Mouse (Mus musculus): ENCODE results near the gene Ccdc97. TPM values are rescaled to one million over a fixed set of nuclear protein-coding genes. Genes with fewer than 3 reads are reported as not detected.

Ccdc97 gene
- polyA plus RNA-seq, 1 experiment from 2014 or later = 32.4 TPM

DNA sequence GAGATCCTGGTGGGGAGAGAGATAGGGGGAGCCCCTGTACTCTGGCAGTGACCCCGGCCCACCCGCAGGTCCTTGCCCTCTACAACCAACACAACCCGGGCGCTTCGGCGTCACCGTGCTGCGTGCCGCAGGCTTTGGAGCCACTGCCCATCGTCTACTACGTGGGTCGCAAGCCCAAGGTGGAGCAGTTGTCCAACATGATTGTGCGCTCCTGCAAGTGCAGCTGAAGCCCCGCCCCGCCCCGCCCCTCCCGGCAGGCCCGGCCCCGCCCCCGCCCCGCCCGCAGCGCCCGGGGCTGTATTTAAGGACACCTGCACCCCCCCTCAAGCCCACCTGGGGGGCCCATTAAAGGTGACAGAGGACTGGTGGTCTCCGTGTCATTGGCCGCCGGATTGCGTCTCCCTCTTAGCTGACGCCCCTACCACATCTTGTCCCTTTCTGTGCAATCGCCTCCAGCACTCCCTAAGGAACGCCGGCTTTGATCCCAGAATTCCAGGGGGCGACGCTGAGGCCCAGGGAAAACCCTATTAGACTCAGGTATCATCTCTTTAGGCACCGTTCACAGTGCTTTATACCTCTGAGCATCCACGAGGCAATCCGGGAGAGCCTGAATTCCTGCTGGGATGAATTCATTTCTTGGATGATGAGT is 14.0 kb downstream of the Ccdc97 start:
- peak; percentile 37 for ATAC-seq (ENCODE audit: low FRiP score, low TSS enrichment)
- Histone ChIP-seq H3K27ac (ENCODE audit: low read depth, low read length) (no peak overlapping the region), H3K9ac (ENCODE audit: low read depth, low read length) (no peak overlapping the region), H3K36me3 (ENCODE audit: control insufficient read depth, insufficient read depth, low read length) (no peaks in the 10 kb centered on the region), H3K4me1 (ENCODE audit: control insufficient read depth, insufficient read depth, low read length) (peaks cover 17% of the 10 kb centered on the region; the same call in 1 of the 2 replicates), H3K4me3 (ENCODE audit: low read length) (peak overlapping the region; percentile 22), H3K27me3 (ENCODE audit: control insufficient read depth, insufficient read depth, low read length) (peaks cover 5% of the 10 kb centered on the region; the same call in 1 of the 2 replicates), H3K9me3 (ENCODE audit: control insufficient read depth, low read length) (0 out of 2 replicates have a peak, but pooled peaks cover 3% of the 10 kb centered on the region), H3K4me2 (replicated peaks; ENCODE audit: low read depth, low read length) (peak overlapping the region; percentile 49)
- WGBS = 18% methylated on average over 20 of the region's 37 CpGs

DNA sequence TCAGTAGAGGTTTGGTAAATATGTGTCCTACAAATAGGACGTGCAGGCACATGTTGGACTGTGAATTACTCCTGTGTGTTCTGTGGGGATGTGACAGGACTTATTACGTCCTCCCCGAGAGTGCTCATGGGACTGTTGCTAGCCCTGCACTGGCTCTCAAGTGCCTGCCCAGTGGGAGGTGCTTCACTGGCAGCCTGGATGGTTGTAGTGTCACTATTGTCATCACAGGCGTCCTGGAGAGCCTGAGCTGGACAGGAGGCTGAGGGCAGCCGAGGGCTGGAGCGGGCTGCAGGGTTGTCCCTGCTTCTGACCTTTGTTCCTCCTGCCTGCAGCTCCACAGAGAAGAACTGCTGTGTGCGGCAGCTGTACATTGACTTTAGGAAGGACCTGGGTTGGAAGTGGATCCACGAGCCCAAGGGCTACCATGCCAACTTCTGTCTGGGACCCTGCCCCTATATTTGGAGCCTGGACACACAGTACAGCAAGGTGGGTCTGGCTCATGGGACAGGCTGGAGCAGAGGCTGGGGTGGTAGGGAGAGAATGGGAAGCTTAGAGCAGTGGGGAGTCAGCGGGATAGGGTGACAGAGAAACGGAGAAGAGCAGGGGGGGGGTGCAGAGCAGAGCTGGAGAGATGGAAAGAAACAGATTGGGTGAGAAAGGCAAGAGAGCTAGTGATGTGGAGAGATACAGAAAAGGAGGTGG is 14.9 kb downstream of the Ccdc97 start:
- no peak overlapping the region for H3K4me2 ChIP-seq (replicated peaks; ENCODE audit: low read depth, low read length)
- no peaks in the 10 kb centered on the region for H3K36me3 ChIP-seq (ENCODE audit: control insufficient read depth, insufficient read depth, low read length)
- no peak for ATAC-seq (ENCODE audit: low FRiP score, low TSS enrichment)
- H3K9me3 ChIP-seq (ENCODE audit: control insufficient read depth, low read length) = 0 out of 2 replicates have a peak, but pooled peaks cover 3% of the 10 kb centered on the region
- no peak overlapping the region for H3K27ac ChIP-seq (ENCODE audit: low read depth, low read length)
- 32% methylated on average over 10 of the region's 10 CpGs for WGBS
- peaks cover 17% of the 10 kb centered on the region; the same call in 1 of the 2 replicates for H3K4me1 ChIP-seq (ENCODE audit: control insufficient read depth, insufficient read depth, low read length)
- H3K9ac ChIP-seq (ENCODE audit: low read depth, low read length) = no peak overlapping the region
- no peak overlapping the region for H3K4me3 ChIP-seq (ENCODE audit: low read length)
- H3K27me3 ChIP-seq (ENCODE audit: control insufficient read depth, insufficient read depth, low read length) = peaks cover 5% of the 10 kb centered on the region; the same call in 1 of the 2 replicates

- 99% methylated on average over 2 of the region's 2 CpGs for WGBS
- ATAC-seq (ENCODE audit: low FRiP score, low TSS enrichment) = no peak
- H3K36me3 ChIP-seq (ENCODE audit: control insufficient read depth, insufficient read depth, low read length) = no peaks in the 10 kb centered on the region; the same call in 1 of the 2 replicates
- H3K4me2 ChIP-seq (replicated peaks; ENCODE audit: low read depth, low read length) = no peak overlapping the region
- peaks cover 11% of the 10 kb centered on the region; the same call in 1 of the 2 replicates for H3K4me1 ChIP-seq (ENCODE audit: control insufficient read depth, insufficient read depth, low read length)
- H3K27ac ChIP-seq (ENCODE audit: low read depth, low read length) = no peak overlapping the region
- no peak overlapping the region for H3K4me3 ChIP-seq (ENCODE audit: low read length)
- 0 out of 2 replicates have a peak, but pooled peaks cover 3% of the 10 kb centered on the region for H3K9me3 ChIP-seq (ENCODE audit: control insufficient read depth, low read length)
- no peak overlapping the region for H3K9ac ChIP-seq (ENCODE audit: low read depth, low read length)
- peaks cover 5% of the 10 kb centered on the region; the same call in 1 of the 2 replicates for H3K27me3 ChIP-seq (ENCODE audit: control insufficient read depth, insufficient read depth, low read length)
Observed at GRCm38 (mm10) chr7:25702350-25702749, 16.5 kb downstream of the Ccdc97 start.

DNA sequence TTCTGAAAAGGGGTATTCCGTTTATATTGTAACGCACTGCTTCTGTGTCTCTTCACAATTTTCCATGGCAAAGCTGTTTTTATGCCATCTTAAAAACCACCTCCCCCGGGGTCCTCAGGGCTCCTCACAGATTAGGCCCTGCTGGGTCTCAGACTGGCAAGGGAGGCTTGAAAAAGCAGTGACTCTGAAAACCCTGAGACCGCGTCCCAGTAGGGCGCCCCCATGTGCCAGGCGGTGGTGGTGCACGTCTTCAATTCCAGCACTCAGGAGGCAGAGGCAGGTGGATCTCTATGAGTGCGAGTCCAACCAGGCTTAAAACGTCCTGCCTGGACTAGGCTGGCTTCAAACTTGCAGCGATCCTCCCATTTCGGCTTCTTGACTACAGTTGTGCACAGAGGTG is 18.2 kb downstream of the Ccdc97 start:
- H3K36me3 ChIP-seq (ENCODE audit: control insufficient read depth, insufficient read depth, low read length) = no peaks in the 10 kb centered on the region; the same call in 1 of the 2 replicates
- no peak overlapping the region for H3K4me2 ChIP-seq (replicated peaks; ENCODE audit: low read depth, low read length)
- no peak for ATAC-seq (ENCODE audit: low FRiP score, low TSS enrichment)
- 0 out of 2 replicates have a peak, but pooled peaks cover 7% of the 10 kb centered on the region for H3K4me1 ChIP-seq (ENCODE audit: control insufficient read depth, insufficient read depth, low read length)
- peaks cover 5% of the 10 kb centered on the region; the same call in 1 of the 2 replicates for H3K27me3 ChIP-seq (ENCODE audit: control insufficient read depth, insufficient read depth, low read length)
- H3K4me3 ChIP-seq (ENCODE audit: low read length) = no peak overlapping the region
- H3K9ac ChIP-seq (ENCODE audit: low read depth, low read length) = no peak overlapping the region
- WGBS = 74% methylated on average over 12 of the region's 12 CpGs
- H3K27ac ChIP-seq (ENCODE audit: low read depth, low read length) = no peak overlapping the region
- 0 out of 2 replicates have a peak, but pooled peaks cover 3% of the 10 kb centered on the region for H3K9me3 ChIP-seq (ENCODE audit: control insufficient read depth, low read length)

- no peak overlapping the region for H3K4me2 ChIP-seq (replicated peaks; ENCODE audit: low read depth, low read length)
- 61% methylated on average over 13 of the region's 13 CpGs for WGBS
- no peak overlapping the region for H3K9ac ChIP-seq (ENCODE audit: low read depth, low read length)
Observed at GRCm38 (mm10) chr7:25699851-25700250, 19.0 kb downstream of the Ccdc97 start.

GRCm38 (mm10) chr7:25694104-25694503 is 24.8 kb downstream of the Ccdc97 start:
- no peak overlapping the region for H3K9ac ChIP-seq (ENCODE audit: low read depth, low read length)
- ATAC-seq (ENCODE audit: low FRiP score, low TSS enrichment) = no peak
- H3K4me1 ChIP-seq (ENCODE audit: control insufficient read depth, insufficient read depth, low read length) = peaks cover 3% of the 10 kb centered on the region; the same call in 1 of the 2 replicates
- no peak overlapping the region for H3K27ac ChIP-seq (ENCODE audit: low read depth, low read length)
- H3K36me3 ChIP-seq (ENCODE audit: control insufficient read depth, insufficient read depth, low read length) = no peaks in the 10 kb centered on the region; the same call in 1 of the 2 replicates
- no peak overlapping the region for H3K4me3 ChIP-seq (ENCODE audit: low read length)
- WGBS = 67% methylated on average over 8 of the region's 8 CpGs
- H3K27me3 ChIP-seq (ENCODE audit: control insufficient read depth, insufficient read depth, low read length) = no peaks in the 10 kb centered on the region; the same call in 1 of the 2 replicates
- H3K9me3 ChIP-seq (ENCODE audit: control insufficient read depth, low read length) = no peaks in the 10 kb centered on the region
- no peak overlapping the region for H3K4me2 ChIP-seq (replicated peaks; ENCODE audit: low read depth, low read length)

More at GRCm38 (mm10) chr7:25699851-25700250, 19.0 kb downstream of the Ccdc97 start:
- Histone ChIP-seq H3K36me3 (ENCODE audit: control insufficient read depth, insufficient read depth, low read length) (no peaks in the 10 kb centered on the region; the same call in 1 of the 2 replicates), H3K4me3 (ENCODE audit: low read length) (no peak overlapping the region), H3K4me1 (ENCODE audit: control insufficient read depth, insufficient read depth, low read length) (0 out of 2 replicates have a peak, but pooled peaks cover 4% of the 10 kb centered on the region), H3K9me3 (ENCODE audit: control insufficient read depth, low read length) (0 out of 2 replicates have a peak, but pooled peaks cover 3% of the 10 kb centered on the region), H3K27ac (ENCODE audit: low read depth, low read length) (no peak overlapping the region), H3K27me3 (ENCODE audit: control insufficient read depth, insufficient read depth, low read length) (peaks cover 5% of the 10 kb centered on the region; the same call in 1 of the 2 replicates)
- ATAC-seq (ENCODE audit: low FRiP score, low TSS enrichment) = no peak

DNA sequence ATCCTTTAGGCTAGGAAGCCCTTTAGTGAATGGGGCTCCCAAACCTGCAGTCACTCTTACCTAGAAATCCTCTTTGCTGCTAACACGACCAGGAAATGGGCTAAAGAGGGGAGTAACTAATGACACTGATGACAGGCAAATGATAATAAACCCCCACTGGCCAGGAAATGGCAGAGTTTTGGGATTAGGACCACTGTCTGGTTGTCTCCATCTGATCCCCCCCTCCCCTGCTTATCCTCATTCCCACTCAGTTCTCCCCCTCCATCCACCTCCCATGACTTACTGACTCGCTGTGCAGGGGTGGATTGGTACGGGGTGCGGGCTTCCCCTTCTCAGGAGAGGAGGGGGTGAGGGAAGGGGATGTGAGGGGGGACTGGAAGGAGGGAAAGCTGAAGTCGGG is 28.8 kb downstream of the Ccdc97 start:
- Histone ChIP-seq H3K9ac (ENCODE audit: low read depth, low read length) (peak overlapping the region; percentile 34; the same call in 1 of the 2 replicates), H3K4me1 (ENCODE audit: control insufficient read depth, insufficient read depth, low read length) (peaks cover 18% of the 10 kb centered on the region), H3K27ac (ENCODE audit: low read depth, low read length) (no peak overlapping the region), H3K27me3 (ENCODE audit: control insufficient read depth, insufficient read depth, low read length) (peaks cover 20% of the 10 kb centered on the region), H3K36me3 (ENCODE audit: control insufficient read depth, insufficient read depth, low read length) (no peaks in the 10 kb centered on the region), H3K4me2 (replicated peaks; ENCODE audit: low read depth, low read length) (peak overlapping the region; percentile 94), H3K9me3 (ENCODE audit: control insufficient read depth, low read length) (no peaks in the 10 kb centered on the region), H3K4me3 (ENCODE audit: low read length) (peak overlapping the region; percentile 59; the same call in 1 of the 2 replicates)
- no peak for ATAC-seq (ENCODE audit: low FRiP score, low TSS enrichment)
- WGBS = 23% methylated on average over 5 of the region's 5 CpGs

GRCm38 (mm10) chr7:25689603-25690021 is 29.3 kb downstream of the Ccdc97 start:
- H3K4me3 ChIP-seq (ENCODE audit: low read length) = peak overlapping the region; percentile 59
- peak overlapping the region; percentile 94 for H3K4me2 ChIP-seq (replicated peaks; ENCODE audit: low read depth, low read length)
- H3K9ac ChIP-seq (ENCODE audit: low read depth, low read length) = peak overlapping the region; percentile 68; the same call in 1 of the 2 replicates
- peaks cover 20% of the 10 kb centered on the region for H3K27me3 ChIP-seq (ENCODE audit: control insufficient read depth, insufficient read depth, low read length)
- no peak overlapping the region for H3K27ac ChIP-seq (ENCODE audit: low read depth, low read length)
- WGBS = 9% methylated on average over 12 of the region's 12 CpGs
- H3K9me3 ChIP-seq (ENCODE audit: control insufficient read depth, low read length) = no peaks in the 10 kb centered on the region
- H3K4me1 ChIP-seq (ENCODE audit: control insufficient read depth, insufficient read depth, low read length) = peaks cover 18% of the 10 kb centered on the region
- no peaks in the 10 kb centered on the region for H3K36me3 ChIP-seq (ENCODE audit: control insufficient read depth, insufficient read depth, low read length)
- no peak for ATAC-seq (ENCODE audit: low FRiP score, low TSS enrichment)

Data from kidney, embryonic 14.5 days (tissue).